Mouse (Mus musculus) lung, adult 2 months (tissue): ENCODE data around the gene Zc3h18.

Experiments used
- CTCF ChIP-seq: fragments of 200-500 bp; IDR thresholded peaks from 2 replicates; pipeline ENCODE4 v1.5.1; 2011; ENCODE audit warnings: mild to moderate bottlenecking, low read length, control low read depth; ENCODE audit not compliant: insufficient read depth
- POLR2A ChIP-seq: fragments of 200-500 bp; IDR thresholded peaks from 2 replicates; pipeline ENCODE4 v1.6.1; 2011; ENCODE audit warnings: low read depth, mild to moderate bottlenecking, control low read depth, low read length, borderline replicate concordance; ENCODE audit errors: extremely low read depth

DNA sequence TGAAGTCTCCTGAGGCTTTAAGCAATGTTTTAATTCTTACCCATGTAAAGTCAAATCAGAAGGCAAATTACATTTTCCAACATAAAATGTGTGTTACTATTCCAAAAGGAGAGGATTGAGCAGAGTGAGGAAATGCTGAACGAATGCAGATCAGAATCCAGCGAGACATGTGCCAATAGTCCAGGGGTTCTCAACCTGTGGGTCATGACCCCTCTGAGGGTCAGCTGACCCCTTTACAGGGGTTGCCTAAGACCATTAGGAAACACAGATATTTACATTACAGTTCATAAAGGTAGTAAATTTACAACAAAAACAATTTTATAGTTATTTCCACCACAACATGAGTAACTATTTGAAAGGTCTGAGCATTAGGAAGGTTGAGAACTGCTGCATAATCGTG, 14.3 kb downstream of the Zc3h18 start:
- TF ChIP-seq CTCF (no peak), POLR2A (no peak)
